Mouse (Mus musculus): ENCODE measurements around the gene Ppig. TPM values are rescaled to one million over a fixed set of nuclear protein-coding genes. Genes with fewer than 3 reads are reported as not detected.
"Not testable (repeated sequence)": the region's sequence is repeated elsewhere in the genome, so short reads cannot be mapped to it uniquely, and the experiment has no call there.

Ppig gene
- polyA plus RNA-seq (2012; rRNA removed) = 0.20 and 0.30 TPM in 2 replicates

DNA sequence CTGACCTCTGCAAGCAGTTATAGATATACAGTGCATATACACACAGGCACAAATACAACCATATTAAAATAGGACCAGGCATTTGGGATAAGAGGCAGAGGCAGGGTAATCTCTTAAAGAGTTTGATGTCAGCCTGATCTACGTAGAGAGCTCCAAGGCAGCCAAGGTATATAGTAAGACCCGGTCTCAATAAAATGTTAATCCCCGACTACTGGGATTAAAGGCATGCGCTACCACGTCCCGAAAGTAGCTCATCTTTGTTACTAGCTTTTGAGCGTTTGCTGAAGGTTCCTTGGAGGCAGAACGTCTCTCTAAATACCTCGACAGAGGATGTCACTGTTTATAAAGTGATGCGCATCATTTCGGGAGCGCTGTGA is at the start of gene Ppig:
Ppig (plus strand) TSS at position 273 of the 377 bp plus-strand sequence.
- no peaks in the 10 kb centered on the region for H3K36me3 ChIP-seq (ENCODE audit: control insufficient read depth, insufficient read depth, low read length)
- H3K27me3 ChIP-seq (ENCODE audit: control insufficient read depth, insufficient read depth, low read length) = no peaks in the 10 kb centered on the region
- no peaks in the 10 kb centered on the region for H3K4me1 ChIP-seq (ENCODE audit: control insufficient read depth, insufficient read depth, insufficient read length, low read length)
- peak within 1 kb of the TSS; percentile 97 for H3K4me3 ChIP-seq (ENCODE audit: low read depth, low read length)
- TF ChIP-seq CTCF (IDR thresholded peaks at IDR 0.05; ENCODE audit: extremely low read depth, insufficient read length, insufficient replicate concordance, low read depth, low read length) = no peak
- TF ChIP-seq POLR2A (IDR thresholded peaks at IDR 0.05; ENCODE audit: low read depth, low read length) = no peak
- peak within 1 kb of the TSS; percentile 75 for H3K27ac ChIP-seq (ENCODE audit: insufficient read depth, low read depth, low read length)
- WGBS = 4% methylated on average over 12 of the region's 12 CpGs

GRCm38 (mm10) chr2:69673723-69674122 is 48.6 kb upstream of the Ppig start:
- H3K27me3 ChIP-seq (ENCODE audit: control insufficient read depth, insufficient read depth, low read length) = no peaks in the 10 kb centered on the region; the same call in 1 of the 2 replicates
- H3K27ac ChIP-seq (ENCODE audit: insufficient read depth, low read depth, low read length) = no peak overlapping the region
- 78% methylated on average over 5 of the region's 5 CpGs for WGBS
- H3K36me3 ChIP-seq (ENCODE audit: control insufficient read depth, insufficient read depth, low read length) = 0 out of 2 replicates have a peak, but pooled peaks cover 1% of the 10 kb centered on the region
- no peak overlapping the region for H3K4me3 ChIP-seq (ENCODE audit: low read depth, low read length)
- TF ChIP-seq CTCF (IDR thresholded peaks at IDR 0.05; ENCODE audit: extremely low read depth, insufficient read length, insufficient replicate concordance, low read depth, low read length) (no peak), POLR2A (IDR thresholded peaks at IDR 0.05; ENCODE audit: low read depth, low read length) (no peak)
- no peaks in the 10 kb centered on the region for H3K4me1 ChIP-seq (ENCODE audit: control insufficient read depth, insufficient read depth, insufficient read length, low read length)

- WGBS = 89% methylated on average over 9 of the region's 9 CpGs
- TF ChIP-seq POLR2A (IDR thresholded peaks at IDR 0.05; ENCODE audit: low read depth, low read length) (no peak), CTCF (IDR thresholded peaks at IDR 0.05; ENCODE audit: extremely low read depth, insufficient read length, insufficient replicate concordance, low read depth, low read length) (no peak)
- Histone ChIP-seq H3K4me3 (ENCODE audit: low read depth, low read length) (no peak overlapping the region), H3K27me3 (ENCODE audit: control insufficient read depth, insufficient read depth, low read length) (no peaks in the 10 kb centered on the region; the same call in 1 of the 2 replicates), H3K36me3 (ENCODE audit: control insufficient read depth, insufficient read depth, low read length) (0 out of 2 replicates have a peak, but pooled peaks cover 1% of the 10 kb centered on the region), H3K4me1 (ENCODE audit: control insufficient read depth, insufficient read depth, insufficient read length, low read length) (no peaks in the 10 kb centered on the region), H3K27ac (ENCODE audit: insufficient read depth, low read depth, low read length) (no peak overlapping the region)
Measured at GRCm38 (mm10) chr2:69675266-69675665, 47.1 kb upstream of the Ppig start.

GRCm38 (mm10) chr2:69676713-69677112 is 45.6 kb upstream of the Ppig start:
- WGBS = 33% methylated on average over 2 of the region's 2 CpGs

DNA sequence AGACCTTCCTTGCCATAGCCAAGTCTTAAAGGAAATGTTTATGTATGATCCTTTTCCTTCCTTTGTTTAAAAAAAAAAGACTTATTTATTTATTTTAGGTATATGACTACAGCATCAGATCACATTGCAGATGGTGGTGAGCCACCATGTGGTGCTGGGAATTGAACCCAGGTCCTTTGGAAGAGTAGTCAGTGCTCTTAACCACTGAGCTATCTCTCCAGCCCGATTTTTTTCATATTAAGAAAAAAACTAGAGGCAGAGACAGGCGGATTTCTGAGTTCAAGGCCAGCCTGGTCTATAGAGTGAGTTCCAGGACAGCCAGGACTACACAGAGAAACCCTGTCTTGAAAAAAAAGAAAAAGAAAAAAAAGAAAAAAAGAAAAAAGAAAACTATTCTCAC is 45.1 kb upstream of the Ppig start:
- H3K4me3 ChIP-seq (ENCODE audit: low read depth, low read length); H3K4me1 ChIP-seq (ENCODE audit: control insufficient read depth, insufficient read depth, insufficient read length, low read length); H3K27me3 ChIP-seq (ENCODE audit: control insufficient read depth, insufficient read depth, low read length); H3K27ac ChIP-seq (ENCODE audit: insufficient read depth, low read depth, low read length); H3K36me3 ChIP-seq (ENCODE audit: control insufficient read depth, insufficient read depth, low read length): not testable (repeated sequence)
- 83% methylated on average over 2 of the region's 2 CpGs for WGBS

More at GRCm38 (mm10) chr2:69676713-69677112, 45.6 kb upstream of the Ppig start:
- Histone ChIP-seq H3K4me1 (ENCODE audit: control insufficient read depth, insufficient read depth, insufficient read length, low read length) (no peaks in the 10 kb centered on the region), H3K27me3 (ENCODE audit: control insufficient read depth, insufficient read depth, low read length) (no peaks in the 10 kb centered on the region; the same call in 1 of the 2 replicates), H3K27ac (ENCODE audit: insufficient read depth, low read depth, low read length) (no peak overlapping the region), H3K36me3 (ENCODE audit: control insufficient read depth, insufficient read depth, low read length) (no peaks in the 10 kb centered on the region), H3K4me3 (ENCODE audit: low read depth, low read length) (no peak overlapping the region)
- TF ChIP-seq CTCF (IDR thresholded peaks at IDR 0.05; ENCODE audit: extremely low read depth, insufficient read length, insufficient replicate concordance, low read depth, low read length) (peak; percentile 18; the same call in 1 of the 2 replicates), POLR2A (IDR thresholded peaks at IDR 0.05; ENCODE audit: low read depth, low read length) (no peak)

DNA sequence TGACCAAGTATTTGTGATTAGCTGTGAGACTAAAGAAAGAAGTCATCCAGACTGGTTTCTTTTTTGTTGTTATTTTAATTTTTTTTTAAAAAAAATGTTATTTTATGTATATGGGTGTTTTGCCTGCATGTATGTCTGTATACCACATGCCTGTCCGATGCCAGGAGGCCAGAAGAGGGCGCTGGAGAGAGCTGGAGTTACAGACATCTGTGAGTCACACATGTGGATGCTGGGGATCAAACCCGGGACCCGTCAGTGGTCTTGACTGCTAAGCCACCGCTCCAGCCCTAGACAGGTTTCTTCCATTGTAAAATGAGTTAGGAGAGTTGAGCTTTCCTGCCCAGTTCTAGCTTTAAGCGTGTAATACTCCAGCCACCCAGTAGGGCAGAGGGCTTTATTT is 42.4 kb upstream of the Ppig start:
- 70% methylated on average over 6 of the region's 6 CpGs for WGBS
- TF ChIP-seq POLR2A (IDR thresholded peaks at IDR 0.05; ENCODE audit: low read depth, low read length) (no peak), CTCF (IDR thresholded peaks at IDR 0.05; ENCODE audit: extremely low read depth, insufficient read length, insufficient replicate concordance, low read depth, low read length) (peak; percentile 29; the same call in 1 of the 2 replicates)
- no peak overlapping the region for H3K4me3 ChIP-seq (ENCODE audit: low read depth, low read length)
- no peak overlapping the region for H3K27ac ChIP-seq (ENCODE audit: insufficient read depth, low read depth, low read length)
- H3K36me3 ChIP-seq (ENCODE audit: control insufficient read depth, insufficient read depth, low read length) = no peaks in the 10 kb centered on the region
- H3K4me1 ChIP-seq (ENCODE audit: control insufficient read depth, insufficient read depth, insufficient read length, low read length) = no peaks in the 10 kb centered on the region
- no peaks in the 10 kb centered on the region; the same call in 1 of the 2 replicates for H3K27me3 ChIP-seq (ENCODE audit: control insufficient read depth, insufficient read depth, low read length)

DNA sequence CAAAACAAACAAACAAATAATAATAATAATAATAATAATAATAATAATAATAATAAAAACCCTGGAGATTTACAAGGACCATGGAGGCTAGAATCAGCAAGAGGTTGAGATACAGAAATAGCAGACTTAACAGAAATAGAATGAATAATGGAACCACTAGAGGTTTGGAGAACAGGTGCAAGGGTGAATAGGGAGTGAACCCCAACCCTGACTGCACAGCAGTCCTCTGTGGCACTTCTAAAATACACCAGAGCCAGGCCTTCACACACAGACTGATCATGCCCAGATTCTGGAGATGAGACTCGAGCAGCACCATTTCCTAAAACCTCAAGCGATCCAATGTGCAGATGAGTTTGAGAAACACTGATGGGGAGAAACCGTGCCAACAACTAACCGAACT is 40.4 kb upstream of the Ppig start:
- Histone ChIP-seq H3K27me3 (ENCODE audit: control insufficient read depth, insufficient read depth, low read length) (no peaks in the 10 kb centered on the region; the same call in 1 of the 2 replicates), H3K27ac (ENCODE audit: insufficient read depth, low read depth, low read length) (no peak overlapping the region), H3K36me3 (ENCODE audit: control insufficient read depth, insufficient read depth, low read length) (peaks cover under 1% of the 10 kb centered on the region; the same call in 1 of the 2 replicates), H3K4me3 (ENCODE audit: low read depth, low read length) (no peak overlapping the region), H3K4me1 (ENCODE audit: control insufficient read depth, insufficient read depth, insufficient read length, low read length) (no peaks in the 10 kb centered on the region)
- 89% methylated on average over 4 of the region's 4 CpGs for WGBS
- TF ChIP-seq CTCF (IDR thresholded peaks at IDR 0.05; ENCODE audit: extremely low read depth, insufficient read length, insufficient replicate concordance, low read depth, low read length) = no peak

All from small intestine, adult 2 months (tissue).